Mouse (Mus musculus) embryo, embryonic 10.5 days (tissue): ENCODE results near the gene Zfp595.
"Not testable (repeated sequence)": the region's sequence is repeated elsewhere in the genome, so short reads cannot be mapped to it uniquely, and the experiment has no call there.

Source experiments
- DNase-seq: peaks from one replicate; pipeline ENCODE4 v3.0.0-alpha.2; 2015; ENCODE audit warnings: low spot score

Zfp595 gene

GRCm38 (mm10) chr13:67332019-67332724 lies at the start of gene Zfp595:
TSS of gene Zfp595 (minus strand) at chr13:67332570.
- DNase-seq = peak; percentile 93

DNA sequence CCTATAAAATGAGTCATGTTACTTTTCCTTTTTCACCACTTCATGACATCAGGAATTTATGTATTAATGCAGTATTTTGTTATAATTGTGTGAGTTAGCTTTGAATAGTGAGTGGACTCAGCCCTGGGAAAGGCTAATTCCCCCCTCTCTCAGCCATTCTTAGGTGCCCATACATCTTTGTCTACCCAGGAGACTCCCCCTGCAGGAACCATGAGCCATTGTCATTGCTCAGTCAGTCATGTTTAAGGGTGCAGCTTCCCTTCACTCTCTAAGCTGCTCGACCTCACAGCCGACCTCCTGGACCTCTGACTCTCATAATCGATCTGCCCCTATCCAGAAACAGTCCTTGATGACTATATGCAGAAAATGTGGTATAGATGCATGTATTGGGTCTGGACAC lies 43.9 kb upstream of the Zfp595 start:
- not testable (repeated sequence) for DNase-seq

DNA sequence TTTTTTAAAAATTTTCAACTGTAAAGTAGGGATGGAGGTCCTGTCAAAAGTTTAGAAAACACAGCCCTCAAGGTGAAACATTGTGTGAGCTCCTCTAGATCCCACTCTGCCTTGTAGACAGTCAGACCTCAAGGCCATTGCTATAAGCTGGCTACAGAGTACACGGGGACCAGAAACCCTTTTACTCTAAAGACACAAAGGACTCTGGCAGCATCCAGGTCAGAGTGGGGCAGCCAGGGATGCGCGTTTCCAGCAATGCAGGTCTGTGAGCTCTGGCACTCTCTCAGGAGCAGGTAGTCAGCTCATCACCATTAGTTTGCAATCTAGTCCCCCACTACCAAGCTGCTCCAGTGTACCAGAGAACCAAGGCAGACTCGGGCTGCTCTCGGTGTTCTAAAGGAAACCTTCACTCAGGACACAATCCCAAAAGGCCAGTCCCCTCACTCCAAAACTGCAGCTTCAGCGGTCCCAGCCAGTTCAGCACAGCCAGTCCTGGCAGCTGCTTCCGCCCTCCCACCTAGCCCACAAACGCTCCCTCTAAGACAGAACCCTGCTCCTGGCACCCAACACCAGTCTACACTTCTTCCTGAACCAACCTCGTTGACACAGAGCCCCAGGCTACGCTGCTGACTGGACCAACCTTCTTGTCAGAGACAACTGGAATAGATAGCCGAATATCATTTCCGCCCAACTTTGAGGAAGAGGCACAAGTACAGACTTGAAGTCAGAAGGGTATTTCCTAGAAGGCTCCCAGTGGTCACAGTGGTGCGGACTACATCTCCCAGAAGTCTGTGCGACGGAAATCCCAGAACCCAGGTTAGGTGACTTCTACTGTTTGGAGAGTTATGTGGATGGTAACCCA lies 42.9 kb upstream of the Zfp595 start, which contains the start of the genes Gm28041 and Zfp456:
TSS of gene Gm28041 (minus strand) at position 684 of the 862 bp plus-strand sequence.
TSS of gene Zfp456 (minus strand) at position 761 of the 862 bp plus-strand sequence.
- DNase-seq = peak; percentile 83

DNA sequence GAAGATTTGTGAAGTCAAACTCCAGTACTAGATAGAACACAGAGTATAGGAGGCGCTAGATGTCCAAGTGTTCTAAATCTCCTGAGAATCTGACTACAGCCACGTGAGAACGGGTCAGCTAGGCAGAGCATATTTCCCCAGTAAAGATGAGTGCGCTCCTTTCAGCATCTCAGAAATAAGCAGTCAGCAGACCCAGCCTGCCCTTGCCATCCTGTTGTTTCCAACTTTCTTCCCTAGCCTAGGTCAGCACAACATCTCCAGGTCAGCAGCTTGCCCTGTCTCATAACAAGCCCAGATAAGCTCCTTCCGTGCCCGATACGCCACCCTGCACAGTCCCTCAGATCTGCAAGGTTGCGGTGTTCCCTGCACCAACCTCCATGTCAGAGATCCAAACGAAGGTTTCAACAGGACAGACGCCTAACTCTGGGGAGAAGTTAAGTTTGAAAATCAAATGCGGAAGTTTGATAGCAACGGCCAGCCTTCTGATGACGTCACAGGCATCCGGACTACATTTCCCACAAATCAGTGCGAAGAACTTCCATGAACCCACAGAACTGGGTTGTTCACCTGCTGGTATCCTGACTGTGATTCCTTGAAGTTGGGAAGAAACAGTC lies 27.9 kb upstream of the Zfp595 start, which contains the start of the genes Gm28044 and Zfp953:
TSS of gene Gm28044 (minus strand) at position 406 of the 614 bp plus-strand sequence.
TSS of gene Zfp953 (minus strand) at position 475 of the 614 bp plus-strand sequence.
- peak; percentile 96 for DNase-seq

DNA sequence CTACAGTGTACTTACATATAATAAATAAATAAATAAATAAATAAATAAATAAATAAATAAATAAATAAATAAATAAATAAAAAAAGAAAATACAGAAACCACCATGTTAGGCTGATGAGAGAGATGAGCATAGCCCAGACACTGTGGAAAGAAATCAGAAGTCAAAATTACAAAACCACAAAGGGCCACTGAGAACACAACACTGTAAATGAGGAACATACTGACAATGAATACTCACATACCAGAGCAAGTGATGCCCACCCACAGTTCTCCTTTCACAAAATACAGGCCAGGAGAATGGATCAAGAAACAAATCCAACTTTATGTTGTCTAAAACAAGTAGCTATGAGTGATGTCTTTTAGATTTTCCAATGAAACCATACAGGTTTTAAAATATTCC lies 19.5 kb upstream of the Zfp595 start:
- no peak for DNase-seq

DNA sequence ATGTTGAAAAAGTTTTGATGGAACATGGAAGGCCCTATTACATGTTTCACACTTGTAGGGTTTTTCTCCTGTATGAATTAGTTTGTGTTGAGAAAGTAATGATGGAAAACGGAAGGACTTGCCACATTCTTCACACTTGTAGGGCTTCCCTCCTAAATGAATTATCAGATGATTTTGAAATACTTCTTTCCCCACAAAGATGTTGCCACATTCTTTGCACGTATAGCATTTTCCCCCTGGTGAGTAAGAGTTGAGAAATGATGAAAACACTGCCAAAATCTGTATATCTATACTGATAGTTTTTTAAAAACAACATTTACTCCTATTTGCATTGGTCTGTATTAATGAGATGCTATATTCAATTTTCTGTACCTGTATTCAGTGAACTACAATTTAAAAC lies 11.1 kb upstream of the Zfp595 start:
- DNase-seq = no peak

GRCm38 (mm10) chr13:67332877-67333276 lies 507 bp upstream of the Zfp595 start:
- DNase-seq = peak; percentile 10

GRCm38 (mm10) chr13:67306718-67307117 lies 25.7 kb downstream of the Zfp595 start:
- peak; percentile 37 for DNase-seq

GRCm38 (mm10) chr13:67305822-67306672 lies 26.3 kb downstream of the Zfp595 start, which contains the start of gene Zfp457:
TSS of gene Zfp457 (minus strand) at chr13:67306485.
- DNase-seq = peak; percentile 95

DNA sequence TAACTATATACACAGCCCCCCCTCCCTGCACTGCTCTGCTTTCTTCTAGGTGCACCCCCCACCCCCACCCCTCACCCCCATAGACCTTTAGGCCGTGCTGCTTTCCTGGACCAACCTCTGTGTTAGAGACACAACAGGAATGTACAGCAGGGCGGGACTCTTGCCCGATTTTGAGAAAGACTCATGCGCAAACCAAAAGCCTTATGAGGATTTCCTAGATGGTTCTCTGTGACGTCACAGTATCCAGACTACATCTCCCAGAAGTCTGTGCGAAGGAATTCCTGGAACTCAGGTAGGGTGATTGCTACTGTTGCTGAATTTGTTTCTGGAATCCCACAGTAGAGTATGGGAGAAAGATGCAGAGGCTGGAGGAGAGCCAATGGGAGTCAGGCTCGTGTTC lies 54.1 kb downstream of the Zfp595 start, which contains the start of gene Zfp458:
TSS of gene Zfp458 (minus strand) at position 153 of the 400 bp plus-strand sequence.
- DNase-seq = peak; percentile 8

DNA sequence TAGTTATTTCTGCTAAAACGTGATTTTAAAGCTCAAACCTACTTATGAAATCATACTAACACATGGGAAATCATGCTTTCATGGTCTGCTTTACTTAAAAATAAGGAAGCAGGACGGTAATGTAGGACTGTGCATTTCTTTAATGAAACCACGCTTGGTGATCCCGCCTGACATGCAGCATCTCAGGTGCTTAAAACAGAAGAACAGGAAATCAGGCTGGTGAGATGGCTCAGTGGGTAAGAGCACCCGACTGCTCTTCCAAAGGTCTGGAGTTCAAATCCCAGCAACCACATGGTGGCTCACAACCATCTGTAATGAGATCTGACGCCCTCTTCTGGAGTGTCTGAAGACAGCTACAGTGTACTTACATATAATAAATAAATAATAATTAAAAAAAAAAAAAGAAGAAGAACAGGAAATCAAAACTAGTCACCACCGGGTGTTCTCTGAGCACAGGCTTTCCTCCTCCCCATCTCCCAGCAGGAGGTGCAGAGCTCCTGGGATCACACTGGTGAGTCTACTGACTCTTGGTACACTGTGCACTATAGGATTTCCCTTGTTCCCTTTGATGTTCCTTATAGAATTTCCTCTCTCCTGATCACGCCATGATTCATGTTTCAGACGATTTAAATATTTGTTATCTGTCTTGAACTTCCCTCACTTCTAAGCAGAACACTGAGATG lies 62.8 kb downstream of the Zfp595 start:
- DNase-seq = not testable (repeated sequence)

DNA sequence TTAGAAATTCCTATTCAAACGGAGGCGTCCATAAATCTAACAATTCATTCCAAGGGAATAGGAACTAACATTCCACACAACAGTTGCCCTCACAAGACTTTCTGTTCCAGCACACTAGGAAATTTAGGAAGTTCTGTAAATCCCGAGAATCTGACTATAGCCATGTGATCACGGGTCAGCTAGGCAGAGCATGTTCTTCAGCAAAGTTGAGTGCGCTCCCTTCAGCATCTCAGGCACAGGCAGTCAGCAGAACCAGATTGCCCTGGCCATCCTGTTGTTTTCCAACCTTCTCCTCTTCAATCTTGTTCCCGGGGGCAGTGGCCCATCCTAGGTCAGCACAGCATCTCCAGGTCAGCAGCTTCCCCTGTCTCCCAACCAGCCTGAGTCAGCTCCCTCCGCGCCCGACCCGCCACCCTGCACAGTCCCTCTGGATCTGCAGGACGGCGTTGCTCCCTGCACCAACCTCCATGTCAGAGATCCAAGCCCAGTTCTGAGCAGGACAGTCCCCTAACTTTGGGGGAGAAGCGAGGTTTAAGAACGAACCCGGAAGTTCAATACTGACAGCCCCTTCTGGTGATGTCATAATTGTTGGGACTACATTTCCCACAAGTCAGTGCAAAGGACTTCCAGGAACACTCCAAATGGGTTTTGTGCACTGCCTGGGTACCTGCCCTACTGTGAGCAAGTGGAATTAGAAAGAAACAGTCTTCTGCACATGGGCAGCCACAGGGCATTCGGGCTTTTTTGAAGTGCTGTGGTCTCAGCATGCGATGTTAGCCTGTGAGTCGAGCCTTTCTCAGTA lies 63.6 kb downstream of the Zfp595 start:
- peak; percentile 91 for DNase-seq
